In genomic region chr11:81647828-81648227, GRCm38 (mm10) we compare ENCODE assay signal across 15 mouse cellular contexts.
DNase-seq lines count a peak whose midpoint lies in the region; ATAC-seq and TF ChIP-seq lines count a peak whose summit lies in the region.
"Had no signal": no experiment of that assay in that cellular context is flagged by ENCODE, and none has a peak within 500 bp of the region (broad histone marks: within the 10 kb centered on the region; RNA-seq: fewer than 3 reads in every experiment).

No protein-coding gene starts in this region.

- WGBS in kidney, embryonic 15.5 days: 32% methylated on average over 4 of the region's 4 CpGs
- 42% methylated on average over 4 of the region's 4 CpGs for WGBS in embryonic facial prominence, embryonic 10.5 days
- WGBS in hindbrain, embryonic 14.5 days: 18% methylated on average over 4 of the region's 4 CpGs
- 58% methylated on average over 4 of the region's 4 CpGs for WGBS in neural tube, embryonic 12.5 days
- WGBS in thymus, adult 2 months: 57% methylated on average over 4 of the region's 4 CpGs

- no peak for DNase-seq in kidney, adult 8-10 months
- no peak for DNase-seq in embryonic facial prominence, embryonic 10.5 days (ENCODE audit: low spot score)
- no peak for DNase-seq in hindbrain, embryonic 14.5 days (ENCODE audit: low spot score)
- DNase-seq in testis, postnatal 14 days (ENCODE audit: low spot score): no peak
- no peak for DNase-seq in thymus, adult 2 months
- DNase-seq: cerebellum, postnatal 14 days; embryo, embryonic 11 days; heart, postnatal 36 days; layer of hippocampus, postnatal 36 days; lung, adult 18-20 months had no signal

- H3K4me2 ChIP-seq in kidney, embryonic 15.5 days: peak overlapping the region; percentile 14; the same call in 1 of the 2 replicates
- no peak overlapping the region for H3K4me2 ChIP-seq in hindbrain, embryonic 14.5 days (replicated peaks)
- H3K4me2 ChIP-seq in neural tube, embryonic 12.5 days (replicated peaks): no peak overlapping the region
- H3K4me2 ChIP-seq: heart, embryonic 13.5 days had no signal

- H3K9ac ChIP-seq in kidney, embryonic 15.5 days: no peak overlapping the region
- no peak overlapping the region for H3K9ac ChIP-seq in hindbrain, embryonic 14.5 days
- H3K9ac ChIP-seq in neural tube, embryonic 12.5 days: 0 out of 2 replicates have a peak overlapping the region, but pooled peaks have one; percentile 9
- H3K9ac ChIP-seq: heart, embryonic 13.5 days had no signal

- no peaks in the 10 kb centered on the region for H3K9me3 ChIP-seq in kidney, embryonic 15.5 days (replicated peaks)
- H3K9me3 ChIP-seq in embryonic facial prominence, embryonic 10.5 days: no peaks in the 10 kb centered on the region
- H3K9me3 ChIP-seq in hindbrain, embryonic 14.5 days (ENCODE audit: control insufficient read depth, low read length): no peaks in the 10 kb centered on the region
- H3K9me3 ChIP-seq in neural tube, embryonic 12.5 days: no peaks in the 10 kb centered on the region
- H3K9me3 ChIP-seq: heart, embryonic 13.5 days had no signal

- no peak for TF ChIP-seq POLR2A in thymus, adult 2 months (IDR thresholded peaks at IDR 0.05; ENCODE audit: control insufficient read depth, extremely low read depth, insufficient read depth, low read length, poor library complexity)

- H3K4me3 ChIP-seq in kidney, embryonic 15.5 days (replicated peaks): no peak overlapping the region
- no peak overlapping the region for H3K4me3 ChIP-seq in embryonic facial prominence, embryonic 10.5 days
- no peak overlapping the region for H3K4me3 ChIP-seq in hindbrain, embryonic 14.5 days (replicated peaks; ENCODE audit: low read length)
- H3K4me3 ChIP-seq in neural tube, embryonic 12.5 days: no peak overlapping the region
- no peak overlapping the region for H3K4me3 ChIP-seq in thymus, adult 2 months (ENCODE audit: control insufficient read depth, insufficient read depth, low read length)
- H3K4me3 ChIP-seq: heart, embryonic 13.5 days had no signal

- 0 out of 2 replicates have a peak, but pooled peaks cover 4% of the 10 kb centered on the region for H3K27me3 ChIP-seq in kidney, embryonic 15.5 days
- H3K27me3 ChIP-seq in embryonic facial prominence, embryonic 10.5 days (replicated peaks; ENCODE audit: low read depth, poor library complexity, severe bottlenecking): no peaks in the 10 kb centered on the region
- H3K27me3 ChIP-seq in hindbrain, embryonic 14.5 days (ENCODE audit: control insufficient read depth, insufficient read depth, low read length): no peaks in the 10 kb centered on the region
- H3K27me3 ChIP-seq in neural tube, embryonic 12.5 days (replicated peaks): no peaks in the 10 kb centered on the region
- no peaks in the 10 kb centered on the region for H3K27me3 ChIP-seq in thymus, adult 2 months (ENCODE audit: control insufficient read depth, insufficient read depth, low read length)

- no peaks in the 10 kb centered on the region for H3K36me3 ChIP-seq in kidney, embryonic 15.5 days
- no peaks in the 10 kb centered on the region for H3K36me3 ChIP-seq in embryonic facial prominence, embryonic 10.5 days (replicated peaks)
- no peaks in the 10 kb centered on the region for H3K36me3 ChIP-seq in hindbrain, embryonic 14.5 days (replicated peaks; ENCODE audit: control insufficient read depth, insufficient read depth)
- no peaks in the 10 kb centered on the region for H3K36me3 ChIP-seq in neural tube, embryonic 12.5 days
- H3K36me3 ChIP-seq in thymus, adult 2 months (ENCODE audit: control insufficient read depth, insufficient read depth, low read length): no peaks in the 10 kb centered on the region
- H3K36me3 ChIP-seq: heart, embryonic 13.5 days had no signal

- no peak for ATAC-seq in kidney, embryonic 15.5 days (replicated peaks; ENCODE audit: low FRiP score)
- ATAC-seq in hindbrain, embryonic 14.5 days (ENCODE audit: low FRiP score): no peak; the same call in 1 of the 2 replicates
- ATAC-seq in neural tube, embryonic 12.5 days (ENCODE audit: low FRiP score, low read depth): no peak
- ATAC-seq: intestine, embryonic 16.5 days had no signal

- no peak for TF ChIP-seq CTCF in thymus, adult 2 months (IDR thresholded peaks at IDR 0.05; ENCODE audit: borderline replicate concordance, control insufficient read depth, extremely low read depth, insufficient read depth, low read length, poor library complexity)

- H3K4me1 ChIP-seq in kidney, embryonic 15.5 days: peaks cover 10% of the 10 kb centered on the region; the same call in 1 of the 2 replicates
- peaks cover 16% of the 10 kb centered on the region for H3K4me1 ChIP-seq in embryonic facial prominence, embryonic 10.5 days
- peaks cover 20% of the 10 kb centered on the region for H3K4me1 ChIP-seq in hindbrain, embryonic 14.5 days (replicated peaks; ENCODE audit: control insufficient read depth, insufficient read depth, low read length)
- H3K4me1 ChIP-seq in neural tube, embryonic 12.5 days: no peaks in the 10 kb centered on the region
- no peaks in the 10 kb centered on the region for H3K4me1 ChIP-seq in thymus, adult 2 months (replicated peaks; ENCODE audit: control insufficient read depth, insufficient read depth, low read length)
- H3K4me1 ChIP-seq: heart, embryonic 13.5 days had no signal

- H3K27ac ChIP-seq in kidney, embryonic 15.5 days: no peak overlapping the region
- peak overlapping the region; percentile 19; the same call in 1 of the 2 replicates for H3K27ac ChIP-seq in embryonic facial prominence, embryonic 10.5 days (replicated peaks)
- H3K27ac ChIP-seq in hindbrain, embryonic 14.5 days: peak overlapping the region; percentile 67
- H3K27ac ChIP-seq in neural tube, embryonic 12.5 days: no peak overlapping the region
- no peak overlapping the region for H3K27ac ChIP-seq in thymus, adult 2 months (ENCODE audit: control insufficient read depth, insufficient read depth, low read length)
- H3K27ac ChIP-seq: heart, embryonic 13.5 days; kidney, postnatal 0 days had no signal

Comparison
In these comparisons a context has a peak if more than half of its experiments do, and no peak if none do; other contexts are left out.
1. H3K27ac ChIP-seq: peak in embryonic facial prominence, embryonic 10.5 days (single experiment) and hindbrain, embryonic 14.5 days (single experiment); none in kidney, embryonic 15.5 days (single experiment), neural tube, embryonic 12.5 days (single experiment) and thymus, adult 2 months (single experiment).